Mouse (Mus musculus): ENCODE results near the gene Cxxc4. TPM values are rescaled to one million over a fixed set of nuclear protein-coding genes. Genes with fewer than 3 reads are reported as not detected.

Cxxc4 gene
- polyA plus RNA-seq, 1 experiment from 2014 or later: 32.7 TPM

DNA sequence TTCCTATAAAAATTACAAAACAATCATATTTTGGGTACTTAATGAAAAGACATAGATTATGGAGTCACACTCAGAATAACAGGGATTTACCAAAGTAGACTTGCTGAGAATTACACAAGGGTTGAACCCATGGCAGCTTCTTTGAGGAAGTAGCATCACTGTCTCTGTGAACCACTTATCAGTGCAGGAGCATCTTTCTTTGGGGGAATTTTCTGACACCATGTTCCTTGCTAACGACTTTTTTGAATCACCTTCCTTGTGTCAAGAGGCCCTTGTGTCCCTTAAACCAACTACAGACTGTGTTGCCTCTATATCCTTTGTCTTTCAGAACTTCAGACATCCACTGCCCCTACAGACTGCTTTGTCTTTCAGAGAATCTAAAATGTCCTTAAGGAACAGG is 13.7 kb upstream of the Cxxc4 start:
- Histone ChIP-seq H3K27ac (ENCODE audit: low read depth, low read length) (no peak overlapping the region), H3K9me3 (ENCODE audit: control insufficient read depth, low read length) (no peaks in the 10 kb centered on the region), H3K4me2 (replicated peaks; ENCODE audit: low read depth, low read length) (no peak overlapping the region), H3K4me3 (ENCODE audit: low read depth, low read length) (no peak overlapping the region), H3K27me3 (ENCODE audit: control insufficient read depth, insufficient read depth, low read length) (no peaks in the 10 kb centered on the region), H3K9ac (ENCODE audit: low read depth, low read length) (no peak overlapping the region), H3K4me1 (replicated peaks; ENCODE audit: control insufficient read depth, insufficient read depth, low read length) (no peaks in the 10 kb centered on the region), H3K36me3 (ENCODE audit: control insufficient read depth, insufficient read depth, low read length) (no peaks in the 10 kb centered on the region)
- WGBS: 64% methylated on average over 1 of the region's 1 CpGs
- no peak for DNase-seq (ENCODE audit: low spot score)
- no peak for ATAC-seq (ENCODE audit: low FRiP score)

- Histone ChIP-seq H3K27ac (ENCODE audit: low read depth, low read length) (no peak overlapping the region), H3K4me1 (replicated peaks; ENCODE audit: control insufficient read depth, insufficient read depth, low read length) (no peaks in the 10 kb centered on the region), H3K36me3 (ENCODE audit: control insufficient read depth, insufficient read depth, low read length) (no peaks in the 10 kb centered on the region), H3K4me3 (ENCODE audit: low read depth, low read length) (no peak overlapping the region), H3K27me3 (ENCODE audit: control insufficient read depth, insufficient read depth, low read length) (no peaks in the 10 kb centered on the region), H3K9ac (ENCODE audit: low read depth, low read length) (no peak overlapping the region), H3K4me2 (replicated peaks; ENCODE audit: low read depth, low read length) (no peak overlapping the region), H3K9me3 (ENCODE audit: control insufficient read depth, low read length) (no peaks in the 10 kb centered on the region)
- ATAC-seq (ENCODE audit: low FRiP score): no peak
- WGBS: 89% methylated on average over 7 of the region's 7 CpGs
- DNase-seq (ENCODE audit: low spot score): no peak
Measured at GRCm38 (mm10) chr3:134223956-134224355, 12.3 kb upstream of the Cxxc4 start.

- Histone ChIP-seq H3K4me3 (ENCODE audit: low read depth, low read length) (no peak overlapping the region), H3K27ac (ENCODE audit: low read depth, low read length) (no peak overlapping the region), H3K9me3 (ENCODE audit: control insufficient read depth, low read length) (no peaks in the 10 kb centered on the region), H3K27me3 (ENCODE audit: control insufficient read depth, insufficient read depth, low read length) (no peaks in the 10 kb centered on the region), H3K9ac (ENCODE audit: low read depth, low read length) (no peak overlapping the region), H3K4me1 (replicated peaks; ENCODE audit: control insufficient read depth, insufficient read depth, low read length) (no peaks in the 10 kb centered on the region), H3K4me2 (replicated peaks; ENCODE audit: low read depth, low read length) (no peak overlapping the region), H3K36me3 (ENCODE audit: control insufficient read depth, insufficient read depth, low read length) (no peaks in the 10 kb centered on the region)
- DNase-seq (ENCODE audit: low spot score): no peak
- no peak for ATAC-seq (ENCODE audit: low FRiP score)
- WGBS: 96% methylated on average over 3 of the region's 3 CpGs
Measured at GRCm38 (mm10) chr3:134225928-134226327, 10.4 kb upstream of the Cxxc4 start.

- no peaks in the 10 kb centered on the region for H3K9me3 ChIP-seq (ENCODE audit: control insufficient read depth, low read length)
- no peak overlapping the region for H3K4me3 ChIP-seq (ENCODE audit: low read depth, low read length)
- no peaks in the 10 kb centered on the region for H3K4me1 ChIP-seq (replicated peaks; ENCODE audit: control insufficient read depth, insufficient read depth, low read length)
- WGBS: 85% methylated on average over 2 of the region's 2 CpGs
- no peaks in the 10 kb centered on the region for H3K36me3 ChIP-seq (ENCODE audit: control insufficient read depth, insufficient read depth, low read length)
- no peak overlapping the region for H3K4me2 ChIP-seq (replicated peaks; ENCODE audit: low read depth, low read length)
- H3K27ac ChIP-seq (ENCODE audit: low read depth, low read length): no peak overlapping the region
- H3K9ac ChIP-seq (ENCODE audit: low read depth, low read length): no peak overlapping the region
- no peaks in the 10 kb centered on the region for H3K27me3 ChIP-seq (ENCODE audit: control insufficient read depth, insufficient read depth, low read length)
- ATAC-seq (ENCODE audit: low FRiP score) (no peak), DNase-seq (ENCODE audit: low spot score) (no peak)
Measured at GRCm38 (mm10) chr3:134232753-134233152, 3.5 kb upstream of the Cxxc4 start.

GRCm38 (mm10) chr3:134235491-134236413 is 532 bp upstream of the Cxxc4 start:
- under 1% methylated on average over 51 of the region's 55 CpGs for WGBS
- Histone ChIP-seq H3K27me3 (ENCODE audit: control insufficient read depth, insufficient read depth, low read length) (no peaks in the 10 kb centered on the region), H3K4me2 (replicated peaks; ENCODE audit: low read depth, low read length) (peak overlapping the region; percentile 86), H3K27ac (ENCODE audit: low read depth, low read length) (peak overlapping the region; percentile 100), H3K9me3 (ENCODE audit: control insufficient read depth, low read length) (no peaks in the 10 kb centered on the region), H3K4me3 (ENCODE audit: low read depth, low read length) (peak overlapping the region; percentile 71), H3K4me1 (replicated peaks; ENCODE audit: control insufficient read depth, insufficient read depth, low read length) (no peaks in the 10 kb centered on the region), H3K36me3 (ENCODE audit: control insufficient read depth, insufficient read depth, low read length) (no peaks in the 10 kb centered on the region), H3K9ac (ENCODE audit: low read depth, low read length) (peak overlapping the region; percentile 53)
- peak; percentile 92 for DNase-seq (ENCODE audit: low spot score)
- peak; percentile 74 for ATAC-seq (ENCODE audit: low FRiP score)

DNA sequence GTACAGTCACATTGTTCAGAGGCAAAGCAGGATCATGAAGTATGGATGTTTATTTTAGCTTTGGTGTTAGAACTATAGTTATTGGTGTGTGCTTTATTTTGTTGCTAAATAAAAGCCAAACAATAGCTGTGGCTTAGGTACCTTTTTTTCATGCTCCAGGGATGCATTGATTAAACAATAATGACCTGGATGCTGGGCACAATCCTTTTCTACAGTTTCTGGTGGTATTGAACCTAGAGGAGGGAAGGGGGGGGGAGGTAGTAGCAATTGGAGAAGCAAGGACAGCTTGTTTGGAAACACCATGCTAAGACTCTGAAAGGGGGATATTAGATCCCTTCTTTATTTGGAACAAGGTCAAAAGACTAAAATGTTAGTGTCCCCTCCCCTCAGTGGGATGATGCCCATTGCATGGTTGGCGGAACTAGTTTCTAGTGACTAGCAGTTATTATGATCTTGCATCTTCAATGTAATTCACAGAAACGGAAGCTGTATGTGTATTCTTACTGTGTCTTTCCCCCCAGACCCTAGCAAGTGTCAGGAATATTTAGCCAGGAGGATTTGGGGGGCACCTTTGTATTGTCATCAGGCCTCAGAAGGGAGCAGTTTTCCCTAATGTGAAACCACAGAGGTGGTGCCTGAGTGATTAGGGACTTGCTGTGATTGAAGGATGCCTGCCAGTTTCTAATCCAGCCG is 975 bp downstream of the Cxxc4 start:
- DNase-seq (ENCODE audit: low spot score) (peak; percentile 54), ATAC-seq (ENCODE audit: low FRiP score) (no peak)
- Histone ChIP-seq H3K9ac (ENCODE audit: low read depth, low read length) (peak overlapping the region; percentile 53), H3K4me1 (replicated peaks; ENCODE audit: control insufficient read depth, insufficient read depth, low read length) (0 out of 2 replicates have a peak, but pooled peaks cover 2% of the 10 kb centered on the region), H3K27me3 (ENCODE audit: control insufficient read depth, insufficient read depth, low read length) (no peaks in the 10 kb centered on the region), H3K9me3 (ENCODE audit: control insufficient read depth, low read length) (no peaks in the 10 kb centered on the region), H3K4me2 (replicated peaks; ENCODE audit: low read depth, low read length) (peak overlapping the region; percentile 86), H3K4me3 (ENCODE audit: low read depth, low read length) (peak overlapping the region; percentile 71), H3K36me3 (ENCODE audit: control insufficient read depth, insufficient read depth, low read length) (no peaks in the 10 kb centered on the region), H3K27ac (ENCODE audit: low read depth, low read length) (peak overlapping the region; percentile 100)
- WGBS: 25% methylated on average over 3 of the region's 3 CpGs

DNA sequence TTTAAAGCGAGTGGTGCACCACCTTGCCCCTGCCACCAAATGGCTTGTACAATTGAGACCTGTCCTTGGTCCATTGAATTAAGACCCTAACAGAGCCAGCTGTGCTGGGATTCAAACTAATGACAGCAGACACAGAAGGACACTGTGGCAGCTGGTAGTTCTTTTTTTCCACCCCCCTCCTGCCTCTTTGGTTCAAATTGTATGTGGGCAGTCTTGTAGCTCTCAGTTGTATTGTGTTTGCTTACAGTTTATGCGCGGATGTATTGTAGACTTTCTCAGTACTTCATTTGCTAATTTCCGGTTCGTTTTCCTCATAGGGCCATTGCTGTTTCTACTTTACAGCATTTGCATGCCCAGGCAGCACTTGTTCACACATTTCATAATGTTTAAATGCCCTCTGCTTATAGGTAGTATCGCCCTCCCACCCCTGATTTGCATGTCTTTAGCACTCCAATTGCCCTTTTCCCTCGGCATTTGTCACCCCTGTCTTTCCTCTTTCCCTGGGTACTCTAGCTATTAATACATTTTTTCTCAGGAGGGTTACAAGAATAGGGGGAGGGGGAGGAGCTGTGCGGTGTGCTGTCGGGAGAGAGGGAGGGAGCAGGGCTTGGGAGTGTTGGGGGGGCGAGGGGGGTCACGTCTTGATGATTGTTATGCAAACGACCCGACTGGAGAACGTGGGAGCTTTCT is 2.5 kb downstream of the Cxxc4 start:
- Histone ChIP-seq H3K27ac (ENCODE audit: low read depth, low read length) (peak overlapping the region; percentile 100), H3K36me3 (ENCODE audit: control insufficient read depth, insufficient read depth, low read length) (no peaks in the 10 kb centered on the region), H3K4me1 (replicated peaks; ENCODE audit: control insufficient read depth, insufficient read depth, low read length) (0 out of 2 replicates have a peak, but pooled peaks cover 2% of the 10 kb centered on the region), H3K4me2 (replicated peaks; ENCODE audit: low read depth, low read length) (peak overlapping the region; percentile 86), H3K9ac (ENCODE audit: low read depth, low read length) (peak overlapping the region; percentile 91), H3K4me3 (ENCODE audit: low read depth, low read length) (peak overlapping the region; percentile 71), H3K27me3 (ENCODE audit: control insufficient read depth, insufficient read depth, low read length) (no peaks in the 10 kb centered on the region), H3K9me3 (ENCODE audit: control insufficient read depth, low read length) (no peaks in the 10 kb centered on the region)
- DNase-seq (ENCODE audit: low spot score): peak; percentile 84
- peak; percentile 56 for ATAC-seq (ENCODE audit: low FRiP score)
- under 1% methylated on average over 14 of the region's 14 CpGs for WGBS

GRCm38 (mm10) chr3:134239321-134239970 is 3.2 kb downstream of the Cxxc4 start:
- H3K36me3 ChIP-seq (ENCODE audit: control insufficient read depth, insufficient read depth, low read length): no peaks in the 10 kb centered on the region
- under 1% methylated on average over 24 of the region's 51 CpGs for WGBS
- 0 out of 2 replicates have a peak, but pooled peaks cover 2% of the 10 kb centered on the region for H3K4me1 ChIP-seq (replicated peaks; ENCODE audit: control insufficient read depth, insufficient read depth, low read length)
- DNase-seq (ENCODE audit: low spot score) (peak; percentile 74), ATAC-seq (ENCODE audit: low FRiP score) (peak; percentile 15)
- no peaks in the 10 kb centered on the region for H3K9me3 ChIP-seq (ENCODE audit: control insufficient read depth, low read length)
- peak overlapping the region; percentile 71 for H3K4me3 ChIP-seq (ENCODE audit: low read depth, low read length)
- H3K9ac ChIP-seq (ENCODE audit: low read depth, low read length): peak overlapping the region; percentile 91
- peak overlapping the region; percentile 100 for H3K27ac ChIP-seq (ENCODE audit: low read depth, low read length)
- H3K4me2 ChIP-seq (replicated peaks; ENCODE audit: low read depth, low read length): peak overlapping the region; percentile 86
- H3K27me3 ChIP-seq (ENCODE audit: control insufficient read depth, insufficient read depth, low read length): no peaks in the 10 kb centered on the region

Measured in hindbrain, embryonic 11.5 days (tissue).